Mouse (Mus musculus): ENCODE measurements around the gene Liph.

- TF ChIP-seq CTCF (conservative IDR thresholded peaks at IDR 0.05 in 1 of 2, IDR thresholded peaks at IDR 0.05 in 1 of 2; ENCODE audit: low read depth in 2 of 2, low read length in 2 of 2) (no peak), E2F4 (IDR thresholded peaks at IDR 0.05; ENCODE audit: insufficient replicate concordance, low read depth, low read length) (no peak), MYC (IDR thresholded peaks at IDR 0.05; ENCODE audit: low read depth, low read length) (no peak), POLR2A (IDR thresholded peaks at IDR 0.05; ENCODE audit: low read depth, low read length) (no peak), MAFK (IDR thresholded peaks at IDR 0.05; ENCODE audit: insufficient replicate concordance, low read length) (no peak), EP300 (IDR thresholded peaks at IDR 0.05; ENCODE audit: low read length) (no peak), SIN3A (IDR thresholded peaks at IDR 0.05; ENCODE audit: low read length) (no peak), MEF2A (IDR thresholded peaks at IDR 0.05; ENCODE audit: borderline replicate concordance, low read depth, low read length) (no peak), ZNF384 (IDR thresholded peaks at IDR 0.05; ENCODE audit: low read depth, low read length) (no peak), JUND (conservative IDR thresholded peaks at IDR 0.05; ENCODE audit: low read depth, low read length) (no peak), CHD2 (IDR thresholded peaks at IDR 0.05; ENCODE audit: low read length) (no peak), ZMIZ1 (IDR thresholded peaks at IDR 0.05; ENCODE audit: low read depth, low read length) (no peak), ETS1 (conservative IDR thresholded peaks at IDR 0.05; ENCODE audit: low read depth, low read length) (no peak)
Observed at GRCm38 (mm10) chr16:22015569-22015968, 20.1 kb upstream of the Liph start.
